Comparison of ENCODE assay signal across 25 mouse cellular contexts in genomic region chr10:126862193-126862592, GRCm38 (mm10). TPM values are rescaled to one million over a fixed set of nuclear protein-coding genes. Genes with fewer than 3 reads are reported as not detected.
DNase-seq lines count a peak whose midpoint lies in the region; ATAC-seq and TF ChIP-seq lines count a peak whose summit lies in the region.
"Had no signal": no experiment of that assay in that cellular context is flagged by ENCODE, and none has a peak within 500 bp of the region (broad histone marks: within the 10 kb centered on the region; RNA-seq: fewer than 3 reads in every experiment).

No protein-coding gene starts in this region.

- DNase-seq in embryo, embryonic 11 days, result peak; percentile 33
- no peak for DNase-seq in embryo, embryonic 9.5 days (ENCODE audit: extremely low spot score)
- no peak for DNase-seq in layer of hippocampus, adult 2 months (ENCODE audit: low spot score in 2 of 2)
- no peak for DNase-seq in layer of hippocampus, adult 8-10 months (ENCODE audit: low spot score in 2 of 2)
- DNase-seq in midbrain, embryonic 14.5 days, result peak; percentile 61
- DNase-seq in midbrain, embryonic 10.5 days (ENCODE audit: low spot score), result no peak
- peak; percentile 7 for DNase-seq in limb, embryonic 14.5 days (ENCODE audit: low spot score)
- no peak for DNase-seq in layer of hippocampus, postnatal 25 days (ENCODE audit: extremely low spot score in 1 of 2, low spot score in 1 of 2)
- DNase-seq: adrenal gland, postnatal 14 days; cerebellum, adult 11-12 months; gastrocnemius, postnatal 25 days; heart, adult 2 months; heart, postnatal 36 days; kidney, adult 18-20 months; liver, postnatal 0 days; right cerebral cortex, postnatal 14 days; spleen, adult 18-20 months; thymus, adult 18-20 months; thymus, postnatal 4 days had no signal

- peak overlapping the region; percentile 39 for H3K4me3 ChIP-seq in layer of hippocampus, adult 2 months
- no peak overlapping the region for H3K4me3 ChIP-seq in midbrain, embryonic 14.5 days (replicated peaks; ENCODE audit: low read depth, low read length)
- H3K4me3 ChIP-seq in midbrain, embryonic 10.5 days, result no peak overlapping the region
- no peak overlapping the region for H3K4me3 ChIP-seq in limb, embryonic 14.5 days (replicated peaks; ENCODE audit: low read length)
- H3K4me3 ChIP-seq: heart, adult 2 months; megakaryocyte, embryonic 14.5 days; myocyte had no signal

- H3K36me3 ChIP-seq in midbrain, embryonic 14.5 days (ENCODE audit: control insufficient read depth, insufficient read depth, low read length), result no peaks in the 10 kb centered on the region
- no peaks in the 10 kb centered on the region for H3K36me3 ChIP-seq in midbrain, embryonic 10.5 days
- no peaks in the 10 kb centered on the region for H3K36me3 ChIP-seq in limb, embryonic 14.5 days (ENCODE audit: control insufficient read depth, insufficient read depth, low read length)

- H3K9me3 ChIP-seq in midbrain, embryonic 14.5 days (ENCODE audit: control insufficient read depth, low read length), result no peaks in the 10 kb centered on the region
- no peaks in the 10 kb centered on the region for H3K9me3 ChIP-seq in midbrain, embryonic 10.5 days (replicated peaks)
- H3K9me3 ChIP-seq in limb, embryonic 14.5 days (ENCODE audit: control insufficient read depth, low read length), result no peaks in the 10 kb centered on the region
- H3K9me3 ChIP-seq: megakaryocyte, embryonic 14.5 days had no signal

- 72% methylated on average over 12 of the region's 12 CpGs for WGBS in midbrain, embryonic 14.5 days
- WGBS in midbrain, embryonic 10.5 days, result 81% methylated on average over 12 of the region's 12 CpGs
- 69% methylated on average over 12 of the region's 12 CpGs for WGBS in limb, embryonic 14.5 days

- ATAC-seq in midbrain, embryonic 14.5 days (ENCODE audit: low FRiP score, low TSS enrichment), result no peak
- ATAC-seq in limb, embryonic 14.5 days (ENCODE audit: low FRiP score, low read depth), result no peak
- ATAC-seq: activated CD4-positive, CD25-positive, alpha-beta regulatory T cell, adult 4 months; CD4-positive, CD25-positive, alpha-beta regulatory T cell, adult 4 months; liver, postnatal 0 days; Patski had no signal

- no peak for TF ChIP-seq POLR2A in limb, embryonic 14.5 days (IDR thresholded peaks at IDR 0.05; ENCODE audit: borderline replicate concordance, extremely low read depth, insufficient read depth, insufficient read length)

- H3K9ac ChIP-seq in midbrain, embryonic 14.5 days (replicated peaks; ENCODE audit: low read length), result no peak overlapping the region
- H3K9ac ChIP-seq in limb, embryonic 14.5 days (ENCODE audit: low read depth, low read length, severe bottlenecking), result no peak overlapping the region; the same call in 1 of the 2 replicates
- H3K9ac ChIP-seq: liver, postnatal 0 days had no signal

- TF ChIP-seq CTCF in layer of hippocampus, adult 2 months (conservative IDR thresholded peaks at IDR 0.05), result no peak

- peak overlapping the region; percentile 53; the same call in 1 of the 2 replicates for H3K27ac ChIP-seq in layer of hippocampus, adult 2 months
- H3K27ac ChIP-seq in midbrain, embryonic 14.5 days (replicated peaks; ENCODE audit: low read depth, low read length), result no peak overlapping the region
- no peak overlapping the region for H3K27ac ChIP-seq in midbrain, embryonic 10.5 days (replicated peaks)
- 0 out of 2 replicates have a peak overlapping the region, but pooled peaks have one; percentile 3 for H3K27ac ChIP-seq in limb, embryonic 14.5 days (replicated peaks; ENCODE audit: low read depth, low read length)
- H3K27ac ChIP-seq: heart, adult 2 months; kidney, postnatal 0 days had no signal

- no peaks in the 10 kb centered on the region for H3K4me1 ChIP-seq in midbrain, embryonic 14.5 days (ENCODE audit: control insufficient read depth, insufficient read depth, low read length)
- peaks cover 9% of the 10 kb centered on the region for H3K4me1 ChIP-seq in midbrain, embryonic 10.5 days
- 0 out of 2 replicates have a peak, but pooled peaks cover 2% of the 10 kb centered on the region for H3K4me1 ChIP-seq in limb, embryonic 14.5 days (ENCODE audit: control insufficient read depth, insufficient read depth, low read length)
- H3K4me1 ChIP-seq: megakaryocyte, embryonic 14.5 days had no signal

- no peak overlapping the region for H3K4me2 ChIP-seq in midbrain, embryonic 14.5 days (ENCODE audit: low read length)
- H3K4me2 ChIP-seq in limb, embryonic 14.5 days (replicated peaks; ENCODE audit: low read depth, low read length, severe bottlenecking), result no peak overlapping the region; the same call in 1 of the 2 replicates

- no peaks in the 10 kb centered on the region for H3K27me3 ChIP-seq in midbrain, embryonic 14.5 days (ENCODE audit: control insufficient read depth, insufficient read depth, low read length)
- no peaks in the 10 kb centered on the region for H3K27me3 ChIP-seq in midbrain, embryonic 10.5 days (ENCODE audit: low read depth, poor library complexity, severe bottlenecking)
- H3K27me3 ChIP-seq in limb, embryonic 14.5 days (ENCODE audit: control insufficient read depth, insufficient read depth, low read length), result no peaks in the 10 kb centered on the region
- H3K27me3 ChIP-seq: megakaryocyte, embryonic 14.5 days; Patski had no signal

RNA-seq across cellular contexts. Expression of gene Atp23, which starts 39.0 kb away (rescaled TPM):
- total RNA-seq in layer of hippocampus, adult 2 months (2021), result 1 to 10 TPM; 9.0 to 10.0 TPM
- 10 to 100 TPM in 3 of 4 experiments, 1 to 10 TPM in 1; 7.5 to 11.2 (median 10.5) TPM for total RNA-seq in layer of hippocampus, adult 8-10 months (2022)
- polyA plus RNA-seq in midbrain, embryonic 14.5 days (2014; fragmentation: Nextera tagmentation; extraction: Ambion mirVana), result 13.6 and 14.1 TPM in 2 replicates
- polyA plus RNA-seq in midbrain, embryonic 10.5 days (2016; fragmentation: Nextera tagmentation; extraction: Ambion mirVana), result 16.9 and 17.7 TPM in 2 replicates
- polyA plus RNA-seq in limb, embryonic 14.5 days (2012; rRNA removed), result 14.6 and 15.6 TPM in 2 replicates
- 20.4 and 25.4 TPM in 2 replicates for polyA plus RNA-seq in limb, embryonic 14.5 days (2014; fragmentation: Nextera tagmentation; extraction: Ambion mirVana)
- 1 to 10 TPM; 8.4 to 9.6 TPM for total RNA-seq in layer of hippocampus, postnatal 25 days (2021)

Comparison
In these comparisons a context has a peak if more than half of its experiments do, and no peak if none do; other contexts are left out.
1. DNase-seq: peak in embryo, embryonic 11 days (single experiment), midbrain, embryonic 14.5 days (single experiment) and limb, embryonic 14.5 days (single experiment); none in embryo, embryonic 9.5 days (single experiment), layer of hippocampus, adult 2 months (0 of 2), layer of hippocampus, adult 8-10 months (0 of 2), midbrain, embryonic 10.5 days (single experiment) and layer of hippocampus, postnatal 25 days (0 of 2).
2. H3K27ac ChIP-seq: peak in layer of hippocampus, adult 2 months (single experiment) and limb, embryonic 14.5 days (single experiment); none in midbrain, embryonic 14.5 days (single experiment) and midbrain, embryonic 10.5 days (single experiment).